In genomic region chr17:34931061-34931734, GRCm38 (mm10) we compare ENCODE assay signal across 8 mouse cellular contexts. TPM values are rescaled to one million over a fixed set of nuclear protein-coding genes. Genes with fewer than 3 reads are reported as not detected.
A peak's percentile ranks its signal among the peaks of the same experiment; 100 is the strongest.
DNase-seq lines count a peak whose midpoint lies in the region; ATAC-seq lines count a peak whose summit lies in the region.

Gene Neu1, plus strand, starts transcription at chr17:34931253.

- H3K9ac ChIP-seq in hindbrain, embryonic 15.5 days = peak within 1 kb of the TSS; percentile 72

- H3K9me3 ChIP-seq in hindbrain, embryonic 15.5 days = no peaks in the 10 kb centered on the region

- peaks cover 9% of the 10 kb centered on the region for H3K4me1 ChIP-seq in hindbrain, embryonic 15.5 days (replicated peaks)

- H3K27ac ChIP-seq in hindbrain, embryonic 15.5 days (replicated peaks) = peak within 1 kb of the TSS; percentile 76

- H3K36me3 ChIP-seq in hindbrain, embryonic 15.5 days = peaks cover 13% of the 10 kb centered on the region

- peak within 1 kb of the TSS; percentile 62 for H3K4me3 ChIP-seq in hindbrain, embryonic 15.5 days

- DNase-seq in T-cell, adult 2 months (ENCODE audit: low spot score) = peak; percentile 96
- DNase-seq in cerebellum, postnatal 36 days = peak; percentile 99
- peak; percentile 96 to 99 for DNase-seq in frontal cortex, postnatal 36 days (ENCODE audit: low spot score in 2 of 2)
- DNase-seq in left cerebral cortex, adult 11 months (ENCODE audit: low spot score) = peak; percentile 97
- peak; percentile 98 to 99 for DNase-seq in lung, postnatal 4 days
- DNase-seq in retina, postnatal 7 days (ENCODE audit: low read depth, low spot score) = peak; percentile 95
- DNase-seq in urinary bladder, adult 2 months (ENCODE audit: low spot score) = peak; percentile 86

- peak within 1 kb of the TSS; percentile 89 for H3K4me2 ChIP-seq in hindbrain, embryonic 15.5 days

- ATAC-seq in hindbrain, embryonic 15.5 days (ENCODE audit: low FRiP score, low read depth) = peak; percentile 97

- under 1% methylated on average over 37 of the region's 38 CpGs for WGBS in hindbrain, embryonic 15.5 days

- H3K27me3 ChIP-seq in hindbrain, embryonic 15.5 days = no peaks in the 10 kb centered on the region

RNA-seq across cellular contexts. Expression of gene Neu1, which starts in this region (rescaled TPM):
- 35.9 and 38.3 TPM in 2 replicates for polyA plus RNA-seq in hindbrain, embryonic 15.5 days (2015; fragmentation: Nextera tagmentation; extraction: Ambion mirVana)
- polyA plus RNA-seq in urinary bladder, adult 2 months (2012; rRNA removed) = 27.9 and 32.0 TPM in 2 replicates

Comparison
In these comparisons a context has a peak if more than half of its experiments do, and no peak if none do; other contexts are left out.
1. Peak in every context shown above with its lines: DNase-seq, ATAC-seq, H3K4me3 ChIP-seq and H3K27ac ChIP-seq.